Mouse (Mus musculus): ENCODE data around the gene Irak1bp1.

The Irak1bp1 gene

DNA sequence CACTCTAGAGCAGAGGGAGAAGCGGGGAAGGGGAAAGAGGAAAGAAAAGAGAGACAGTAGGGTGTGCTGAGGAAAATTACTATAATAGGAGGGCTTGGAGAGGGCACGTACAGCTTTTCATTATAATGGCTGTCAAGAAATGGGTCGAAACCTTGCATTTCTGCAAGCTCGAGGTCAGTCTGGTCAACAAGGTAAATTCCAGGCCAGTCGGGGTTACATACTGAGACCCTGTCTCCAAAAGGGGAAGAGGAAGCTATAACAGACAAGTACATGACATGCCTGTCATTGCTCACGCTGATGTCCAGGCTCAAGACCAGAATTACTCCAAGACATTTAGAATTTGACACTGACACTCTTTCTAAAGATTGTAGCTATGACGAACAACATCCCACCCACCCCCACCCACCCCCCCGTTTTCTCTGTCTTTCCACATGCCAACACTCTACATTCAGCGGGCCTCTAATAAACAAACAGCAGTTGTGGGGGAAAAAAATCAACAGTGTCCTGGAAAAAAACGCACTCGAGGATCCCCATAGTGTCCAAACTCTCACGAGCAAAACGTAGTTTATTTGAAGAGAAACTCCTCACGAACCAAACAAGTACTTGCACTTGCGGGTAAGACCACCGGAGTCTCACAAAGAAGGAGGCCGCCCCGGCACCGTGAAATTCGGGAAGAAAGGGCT, at the start of gene Irak1bp1:
TSS of gene Irak1bp1 (plus strand) at position 534 of the 683 bp plus-strand sequence.
- peak in 1 of 2 experiments; percentile 17 for DNase-seq

DNA sequence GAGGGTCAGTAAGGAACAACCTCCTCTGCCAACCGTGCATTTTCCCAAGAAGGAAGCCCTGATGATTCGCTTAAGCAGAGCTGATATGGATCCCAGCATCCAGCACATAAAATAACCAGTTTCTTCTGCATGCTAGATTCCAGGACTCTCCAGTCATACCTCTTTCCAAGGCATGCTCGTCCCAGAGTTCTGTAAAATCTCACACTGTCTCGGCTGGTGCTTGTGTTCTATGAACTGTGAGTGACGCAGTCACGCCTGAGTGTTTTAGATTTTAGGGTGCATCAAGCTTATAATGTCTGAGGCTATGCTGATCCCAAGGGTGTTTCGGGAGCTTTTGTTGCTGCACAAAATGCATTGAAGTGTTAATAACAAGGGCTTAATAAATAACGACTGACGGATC, 41.0 kb upstream of the Irak1bp1 start:
- DNase-seq = no peak

DNA sequence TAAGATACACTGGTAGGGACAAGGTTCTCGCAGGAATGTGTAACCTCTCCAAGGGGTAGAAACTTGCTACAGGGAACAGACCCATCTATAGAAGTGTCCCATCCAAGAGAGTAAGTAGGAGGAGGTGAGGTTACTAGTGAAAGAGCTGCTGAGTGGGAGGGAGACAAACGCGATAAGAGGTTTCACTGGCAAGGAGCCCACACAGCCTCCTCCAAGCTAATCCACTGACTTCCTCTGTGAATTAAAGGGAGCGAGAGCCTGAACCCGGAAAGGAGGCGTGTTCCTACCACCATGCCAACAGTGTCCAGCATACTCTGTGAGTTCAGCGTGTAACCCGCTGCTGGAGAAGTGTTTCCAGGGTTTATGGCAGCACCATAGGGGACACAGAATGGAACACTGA, 29.0 kb upstream of the Irak1bp1 start:
- DNase-seq = no peak

DNA sequence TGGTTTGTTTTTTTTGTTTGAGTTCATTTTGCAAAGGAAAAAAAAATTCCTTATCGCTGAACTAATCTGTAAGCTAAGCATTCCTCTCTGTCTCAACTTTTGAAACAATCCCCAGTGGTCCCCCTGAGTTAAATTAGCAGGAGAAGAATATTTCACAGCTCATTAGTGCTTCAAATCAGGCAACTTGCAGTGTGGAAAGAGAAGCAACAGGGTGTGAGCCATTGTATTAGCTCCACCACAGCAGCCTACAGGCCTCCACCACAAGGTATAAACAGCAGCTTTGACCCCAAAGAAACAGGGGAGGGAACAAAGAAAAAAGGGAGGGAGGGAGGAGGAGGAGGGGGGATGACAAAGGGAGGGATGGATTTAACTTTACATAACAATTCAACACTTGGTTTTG, 22.2 kb upstream of the Irak1bp1 start:
- DNase-seq = no peak

DNA sequence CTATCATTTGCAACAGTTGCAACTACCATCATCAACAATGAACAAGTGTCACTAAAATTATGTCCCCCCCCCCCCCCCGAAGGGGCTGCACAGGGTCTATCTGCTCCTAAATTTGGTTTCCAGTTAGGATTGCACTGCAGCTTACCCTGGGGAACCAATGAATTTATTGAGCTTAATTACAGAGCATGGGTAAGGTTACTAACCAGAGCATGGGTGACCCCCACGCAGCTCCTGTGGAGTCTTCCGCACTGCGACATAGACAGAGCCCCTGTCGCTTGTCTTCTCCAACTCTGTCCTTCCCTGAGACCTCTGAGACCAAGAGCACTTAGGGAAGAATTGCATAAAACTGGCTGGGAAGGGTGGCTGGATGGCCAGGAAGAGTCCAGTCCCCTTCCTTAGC, 21.7 kb upstream of the Irak1bp1 start:
- DNase-seq = no peak

DNA sequence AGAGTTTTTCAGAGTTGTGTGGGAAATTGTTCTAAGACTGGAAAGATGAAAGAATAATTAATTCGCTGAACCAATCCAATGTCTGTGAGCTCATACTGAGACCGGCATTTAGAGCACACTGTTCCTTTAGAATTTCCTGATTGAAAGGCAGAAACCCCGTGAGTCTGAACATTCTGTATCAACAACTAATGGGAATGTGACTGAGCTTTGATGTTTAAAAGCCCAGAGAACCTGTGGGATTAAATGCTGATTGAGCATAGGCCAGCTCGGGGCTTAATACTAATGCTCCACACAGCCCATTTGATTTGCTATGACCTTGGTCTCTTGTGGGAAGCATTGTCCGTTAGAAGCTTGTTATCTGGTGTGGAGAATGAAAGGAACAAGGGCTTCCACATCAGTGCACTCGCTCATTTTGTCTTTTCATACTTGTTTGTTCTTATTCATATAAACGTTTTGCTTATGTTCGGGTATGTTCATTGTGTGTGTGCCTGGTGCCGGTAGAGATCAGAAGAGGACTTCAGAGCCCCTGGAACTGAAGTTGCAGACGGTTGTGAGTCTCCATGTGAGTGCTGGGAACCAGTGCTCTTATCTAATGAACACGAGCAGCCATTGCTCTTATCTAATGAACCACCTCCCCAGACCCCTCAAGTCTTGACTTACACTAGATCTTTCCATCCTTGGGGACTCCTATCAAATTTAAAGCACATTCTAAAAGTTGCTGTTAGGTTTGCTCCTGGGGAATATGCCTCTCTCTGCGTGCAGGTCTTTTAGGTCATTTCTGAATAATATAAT, 17.0 kb upstream of the Irak1bp1 start:
- no peak for DNase-seq

DNA sequence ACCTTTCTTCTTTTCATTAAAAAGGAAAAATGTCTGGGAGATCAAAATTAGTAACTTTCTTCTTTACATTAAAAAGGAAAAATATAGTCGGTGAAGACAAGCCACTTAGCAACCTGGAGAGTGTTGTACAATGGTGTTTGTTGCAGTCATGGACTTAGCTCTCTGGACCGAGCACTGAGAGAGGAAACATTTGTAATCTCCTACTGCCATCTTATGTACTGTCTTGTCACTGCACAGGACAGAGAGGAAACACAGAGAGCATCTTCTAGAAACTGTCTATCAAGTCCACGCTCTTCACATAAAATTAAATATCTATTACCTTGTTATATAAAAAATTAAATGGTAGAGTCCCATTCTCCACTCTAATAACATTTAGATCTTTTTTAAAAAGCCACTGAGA, 14.8 kb upstream of the Irak1bp1 start:
- DNase-seq = peak in 1 of 2 experiments; percentile 8

DNA sequence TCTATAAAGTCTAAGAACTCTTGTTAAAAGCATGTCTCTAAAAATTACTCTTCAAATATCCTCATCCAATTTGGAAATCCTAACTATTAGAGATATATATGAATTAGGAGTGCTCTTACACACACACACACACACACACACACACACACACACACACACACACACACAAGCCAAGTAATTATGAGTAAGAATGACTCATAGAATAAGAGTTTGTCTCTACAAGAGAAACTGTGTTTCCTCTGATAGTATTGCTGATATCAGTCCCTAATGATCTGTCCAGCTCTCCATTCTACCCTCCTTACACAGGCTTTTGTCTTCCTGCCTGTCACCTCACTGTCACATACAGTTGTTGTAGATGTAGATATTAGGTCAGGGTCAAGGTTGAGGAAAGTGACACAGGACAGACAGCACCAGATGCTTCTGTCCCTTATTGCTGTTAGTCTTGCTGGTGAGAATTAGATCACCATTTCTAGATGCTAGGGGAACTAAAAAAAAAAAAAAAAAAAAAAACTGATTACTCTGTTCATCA, 14.0 kb upstream of the Irak1bp1 start:
- no peak for DNase-seq

DNA sequence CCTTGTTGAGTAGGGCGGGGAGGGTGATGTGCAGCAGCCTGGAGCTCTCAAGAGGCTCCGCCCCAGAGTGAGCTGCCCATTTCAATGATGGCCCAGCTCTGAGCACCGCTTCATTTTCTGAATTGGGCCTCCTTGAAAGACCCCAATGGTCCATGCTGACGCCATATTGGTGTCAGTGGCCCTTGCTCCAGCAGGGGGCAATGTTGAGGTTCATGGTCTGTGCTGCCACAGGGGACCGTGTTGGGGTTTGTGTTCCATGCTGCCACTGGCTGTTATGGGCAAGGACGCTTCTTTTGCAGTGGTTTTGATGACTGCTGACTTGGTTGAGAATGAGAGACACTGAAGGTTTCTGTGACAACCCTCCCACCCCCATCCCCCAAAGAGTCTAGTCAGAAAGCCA, 2.9 kb upstream of the Irak1bp1 start:
- no peak for DNase-seq

DNA sequence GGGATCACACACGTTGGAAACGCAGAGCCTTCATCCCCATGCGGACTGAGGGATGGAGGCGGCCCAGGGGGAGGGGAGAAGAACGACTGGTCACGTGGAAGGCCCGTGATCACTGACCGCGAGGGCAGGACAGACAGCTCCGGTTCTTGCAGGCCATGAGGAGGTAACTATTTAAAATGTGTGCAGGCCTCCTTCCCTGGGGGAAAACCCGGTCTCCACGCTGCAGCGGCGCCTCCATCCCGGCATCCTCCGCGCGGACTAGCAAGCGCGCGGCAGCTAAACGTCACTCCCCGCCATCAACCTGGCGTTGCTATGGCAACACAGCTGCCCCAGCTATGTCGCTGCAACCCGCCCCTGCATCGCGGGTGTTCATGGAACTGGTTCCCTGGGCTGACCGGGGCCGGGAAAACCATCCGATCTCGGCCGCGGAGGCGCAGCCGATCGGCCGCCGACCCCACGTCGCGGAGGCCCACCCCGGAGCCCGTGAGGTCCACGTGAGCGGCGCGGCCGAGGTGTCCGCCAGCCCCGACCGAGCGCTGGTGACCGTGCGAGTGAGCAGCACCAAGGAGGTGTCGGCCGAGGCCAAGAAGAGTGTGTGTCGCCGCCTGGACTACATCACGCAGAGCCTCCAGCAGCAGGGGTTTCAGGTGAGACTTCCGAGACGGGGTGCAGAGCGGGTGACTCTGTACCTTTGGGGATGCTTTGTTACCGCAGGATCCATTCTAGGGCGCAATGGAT, 522 bp downstream of the Irak1bp1 start:
- DNase-seq = peak; percentile 93

DNA sequence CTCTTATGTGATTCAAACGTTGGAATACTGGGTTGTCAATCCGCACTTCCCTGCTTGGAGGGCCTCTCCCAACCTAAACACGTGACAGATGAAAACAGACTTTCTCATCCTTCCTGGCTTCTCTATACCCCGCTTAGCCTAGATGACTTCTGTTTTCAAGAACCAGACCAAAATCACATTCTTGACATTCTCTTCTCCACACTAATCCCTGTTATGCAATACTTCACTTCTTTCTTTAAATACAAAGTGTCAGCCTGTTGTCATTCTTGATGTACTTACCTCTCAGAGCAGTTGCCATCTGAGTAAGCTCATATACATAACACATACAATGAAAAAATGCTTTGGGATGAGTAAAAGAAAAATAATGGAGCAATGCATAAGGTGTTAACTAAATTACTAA, 2.6 kb downstream of the Irak1bp1 start:
- DNase-seq = no peak

DNA sequence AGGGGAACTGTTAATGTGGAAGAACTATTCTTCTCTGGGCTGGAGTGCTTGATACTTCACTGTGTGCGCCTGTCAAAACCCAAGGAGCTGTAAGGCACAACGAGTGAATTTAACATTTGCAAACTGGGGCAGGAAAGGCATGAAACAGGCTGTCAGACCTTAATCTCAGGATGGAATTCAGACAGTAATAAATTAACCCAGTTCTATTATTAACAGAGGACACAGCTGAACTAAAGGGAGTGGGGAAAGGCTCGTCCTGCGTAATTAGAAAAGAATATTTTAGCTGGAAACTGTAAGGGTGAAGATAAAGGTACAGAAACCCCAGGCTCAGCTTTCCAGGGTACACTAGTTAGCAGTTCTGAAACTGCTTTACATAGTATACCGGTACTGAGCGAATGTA, 6.6 kb downstream of the Irak1bp1 start:
- DNase-seq = no peak

DNA sequence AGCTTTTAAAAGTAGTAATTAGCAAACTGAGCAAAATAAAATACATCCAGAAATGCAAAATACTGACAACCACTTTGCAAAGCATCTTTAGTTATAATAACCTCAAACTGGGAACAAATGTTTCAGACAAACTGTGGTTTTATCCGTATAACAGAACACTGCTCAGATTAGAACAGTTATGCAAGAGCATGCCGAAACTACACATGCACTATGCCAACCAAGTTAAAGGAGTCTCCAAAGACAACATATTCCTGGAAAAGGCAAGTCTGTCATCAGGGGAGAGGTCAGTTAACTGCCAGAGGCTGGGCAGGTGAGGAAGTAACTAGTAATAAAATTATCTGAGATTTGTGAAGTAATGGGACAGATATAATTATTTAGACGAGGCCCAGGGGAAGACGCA, 13.3 kb downstream of the Irak1bp1 start:
- DNase-seq = no peak

DNA sequence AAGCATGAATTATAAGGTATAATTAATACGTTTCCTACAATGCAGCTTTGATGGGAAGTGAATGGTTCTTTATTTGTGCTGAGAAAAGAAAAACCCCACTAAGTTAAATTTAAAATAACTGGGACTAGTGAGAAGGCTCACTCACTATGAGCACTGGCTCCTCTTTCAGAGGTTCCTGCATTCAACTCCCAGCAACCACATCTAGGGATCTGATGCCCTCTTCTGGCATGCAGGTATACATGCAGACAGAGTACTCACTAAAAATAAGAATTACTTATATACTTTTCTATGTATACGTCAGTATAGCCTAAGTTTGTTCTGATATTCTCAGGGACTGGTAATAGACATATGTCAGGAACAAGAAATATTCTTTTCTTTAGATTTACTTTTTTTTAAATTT, 24.7 kb downstream of the Irak1bp1 start:
- DNase-seq = no peak

DNA sequence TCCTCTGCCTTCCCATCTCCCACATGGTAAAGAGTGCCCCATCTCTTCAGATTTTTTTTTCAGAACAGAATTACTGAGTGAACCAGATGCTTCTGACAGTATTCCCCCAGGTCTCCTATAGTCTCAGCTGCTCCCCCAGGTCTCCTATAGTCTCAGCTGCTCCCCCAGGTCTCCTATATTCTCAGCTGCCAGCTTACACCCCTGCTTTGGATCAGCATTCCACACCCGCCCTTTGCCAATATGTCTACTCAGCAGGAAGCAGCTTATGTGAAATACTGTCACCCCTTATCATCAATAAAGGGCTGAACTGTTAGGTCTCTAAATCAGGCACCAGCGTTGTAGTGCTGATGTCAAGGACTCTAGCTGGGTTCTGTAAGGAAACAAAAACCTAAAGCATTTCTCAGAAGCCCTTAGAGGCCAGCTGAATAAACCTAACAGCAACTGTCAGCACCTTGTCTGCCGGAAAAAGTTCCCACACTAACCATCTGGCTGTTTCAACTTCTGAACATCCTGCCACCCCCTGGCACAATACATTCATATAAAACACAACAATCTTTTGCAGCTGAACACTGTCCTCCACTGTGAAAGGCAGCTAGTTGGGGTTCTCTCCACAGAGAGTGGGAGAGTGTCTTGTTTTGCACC, 25.8 kb downstream of the Irak1bp1 start:
- DNase-seq = no peak

DNA sequence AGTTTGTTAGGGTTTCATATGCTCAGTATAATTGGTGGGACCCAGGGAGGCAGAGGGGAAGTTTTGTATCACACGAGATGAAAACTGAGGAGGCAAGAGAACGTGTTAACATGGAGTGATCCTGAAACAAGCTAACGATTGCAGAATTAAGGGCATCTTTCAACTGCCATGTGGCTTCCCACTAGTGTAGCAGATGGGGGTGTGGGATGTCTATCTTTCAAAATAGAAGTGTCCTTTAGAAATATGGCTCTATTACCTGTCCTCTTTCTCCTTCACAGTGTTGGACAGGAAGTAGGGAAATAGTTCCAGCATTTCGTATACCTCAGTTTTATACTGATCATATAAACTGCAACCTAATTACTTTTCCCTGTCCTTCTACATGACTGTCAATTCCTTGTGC, 26.9 kb downstream of the Irak1bp1 start:
- DNase-seq = no peak

DNA sequence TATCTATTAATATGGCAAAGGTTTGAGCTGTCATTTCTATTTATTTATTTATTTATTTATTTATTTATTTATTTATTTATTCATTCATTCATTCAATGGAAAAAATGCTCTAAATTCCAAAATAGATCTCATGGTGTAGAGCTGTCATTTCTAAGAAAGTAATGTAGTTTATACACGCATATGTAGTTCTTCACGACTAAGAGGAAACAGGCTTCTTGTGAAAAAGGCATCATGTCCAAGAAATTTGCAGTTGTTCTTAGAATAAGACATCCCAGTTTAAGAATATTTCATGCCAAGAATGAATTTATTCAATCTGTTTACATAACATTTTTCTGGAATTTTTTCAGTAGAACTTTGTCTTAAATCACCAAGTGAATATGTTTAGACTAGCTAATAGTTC, 31.5 kb downstream of the Irak1bp1 start:
- DNase-seq = no peak

DNA sequence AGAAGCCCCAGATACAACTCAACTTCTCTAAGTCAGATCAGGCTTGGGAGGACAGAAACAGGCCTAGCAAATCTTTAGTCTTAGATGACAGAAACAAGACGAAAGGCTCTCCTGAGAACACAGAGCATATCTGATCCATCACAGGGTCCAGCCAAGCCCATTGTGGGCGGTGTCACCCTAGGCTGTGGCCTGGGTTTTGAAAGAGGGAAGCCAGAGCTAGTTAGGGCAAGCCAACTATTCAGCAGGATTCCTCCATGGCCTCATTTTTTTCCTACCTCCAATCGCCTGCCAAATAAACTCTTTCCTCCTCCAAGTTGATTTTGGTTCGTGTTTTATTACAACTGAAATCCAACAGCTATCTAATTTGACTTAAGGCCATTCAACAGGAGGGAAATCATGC, 32.0 kb downstream of the Irak1bp1 start:
- DNase-seq = no peak

DNA sequence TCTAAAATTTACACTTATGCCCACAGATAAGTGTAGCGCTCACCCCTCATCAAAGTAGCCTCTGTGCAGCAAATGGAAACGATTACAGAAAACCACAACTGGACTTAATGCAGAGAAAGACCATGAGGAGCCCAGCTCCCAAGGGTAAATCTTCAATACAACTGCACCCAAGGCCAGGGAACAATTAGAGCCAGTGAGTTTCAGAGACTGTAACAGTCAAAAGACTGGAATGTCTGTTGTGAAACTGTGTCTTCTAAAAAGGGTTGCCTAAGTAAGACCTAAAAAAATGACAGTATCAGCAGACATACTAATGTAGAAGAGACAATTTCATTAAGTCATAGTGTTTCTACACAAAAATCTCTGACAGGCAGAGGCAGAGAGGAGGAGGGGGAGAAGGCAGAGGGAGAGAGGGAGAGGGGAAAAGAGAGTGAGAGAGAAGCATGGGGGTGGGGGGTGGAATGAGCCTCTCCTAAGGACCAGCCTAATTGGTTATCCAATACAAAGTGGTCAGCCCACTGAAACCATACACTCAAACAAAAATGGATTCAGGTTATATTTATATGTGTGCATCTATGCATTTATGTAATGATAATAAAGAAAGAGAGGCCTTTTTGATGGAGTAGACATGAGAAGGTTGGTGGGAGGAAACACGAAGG, 32.6 kb downstream of the Irak1bp1 start:
- no peak for DNase-seq

DNA sequence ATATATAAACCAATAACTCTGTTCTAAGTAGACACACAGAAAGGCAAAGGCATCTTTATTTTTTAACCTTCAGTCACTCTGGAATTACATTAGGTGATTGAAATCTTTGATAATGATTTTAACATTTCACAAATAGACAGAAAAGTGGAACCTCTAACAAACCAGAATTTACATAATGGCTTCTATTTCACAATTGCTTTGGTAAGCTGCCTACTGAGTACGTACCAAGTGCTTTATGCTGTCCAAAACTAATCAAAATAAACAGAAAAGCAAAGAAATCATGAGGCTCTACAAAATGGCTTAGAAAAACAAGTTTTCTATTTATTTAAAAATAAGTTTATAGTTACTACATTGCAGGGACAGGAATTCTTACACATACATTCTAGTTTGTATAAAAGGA, 36.8 kb downstream of the Irak1bp1 start:
- DNase-seq = no peak

DNA sequence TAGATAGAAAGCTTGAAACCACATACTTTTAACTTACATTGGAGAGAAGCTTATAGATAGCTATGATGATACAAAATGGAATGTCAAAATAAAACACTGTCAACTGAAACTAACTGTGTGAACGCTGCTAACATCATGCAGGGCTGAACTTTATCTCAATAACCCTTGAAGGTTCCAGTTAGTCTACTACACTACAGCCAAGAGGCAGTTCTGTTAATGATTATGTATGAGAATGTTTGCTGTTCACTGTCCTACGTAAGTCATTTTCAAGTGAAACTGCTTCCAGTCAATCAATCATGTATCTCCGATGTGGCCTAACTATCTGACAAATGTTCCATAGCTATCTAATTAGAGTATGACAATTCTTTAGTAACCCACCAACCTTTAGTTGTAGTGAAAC, 38.4 kb downstream of the Irak1bp1 start:
- DNase-seq = no peak

DNA sequence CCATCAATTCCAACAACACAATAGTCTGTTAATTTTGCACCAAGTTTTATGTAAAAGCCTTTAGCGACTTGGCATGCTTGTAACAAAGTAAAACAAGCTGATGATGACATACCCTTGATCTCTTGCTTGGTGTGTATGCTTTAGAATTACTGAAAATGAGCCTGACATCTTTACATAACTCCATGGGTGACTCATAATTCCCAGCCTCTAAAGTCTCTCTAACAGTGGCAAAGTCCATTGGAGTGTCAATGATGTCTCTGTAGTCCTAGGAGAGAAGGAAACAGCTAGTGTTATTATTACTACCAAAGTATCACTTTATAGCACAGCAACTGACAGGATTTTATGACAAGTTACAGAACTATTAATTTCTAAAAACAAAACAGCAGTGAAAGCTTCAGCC, 47.7 kb downstream of the Irak1bp1 start:
- DNase-seq = no peak

DNA sequence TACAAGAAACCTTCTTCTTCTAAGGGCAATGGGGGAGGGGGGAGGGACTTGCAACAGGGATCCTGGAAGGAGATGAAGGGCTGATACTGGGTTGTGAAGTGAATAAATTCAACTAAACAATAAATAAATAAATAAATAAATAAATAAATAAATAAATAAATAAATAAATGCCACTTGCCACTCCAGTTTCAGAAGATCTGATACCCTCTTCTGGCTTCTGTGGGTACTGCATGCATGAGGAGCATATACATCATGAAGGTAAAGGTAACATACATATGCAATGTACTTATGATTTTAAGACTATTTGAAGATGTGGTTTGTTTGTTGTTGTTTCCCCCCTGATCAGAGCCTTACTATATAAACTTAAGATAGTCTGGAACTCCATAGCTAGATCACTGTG, 54.8 kb downstream of the Irak1bp1 start:
- no peak for DNase-seq

All from cerebellum, adult 18-20 months (tissue).